Mouse (Mus musculus) neural tube, embryonic 15.5 days (tissue): ENCODE measurements around the gene Ppy. TPM values are rescaled to one million over a fixed set of nuclear protein-coding genes. Genes with fewer than 3 reads are reported as not detected.

ENCODE experiments used
- ATAC-seq: fragments of 200-750 bp; cut with Nextera tagmentation; 2 replicates; pipeline ENCODE4 v1.8.0; 2017; ENCODE audit warnings: mild to moderate bottlenecking, moderate TSS enrichment, moderate library complexity; ENCODE audit not compliant: low FRiP score
- H3K27ac ChIP-seq: fragments of 300-500 bp; sonication (generic); replicated peaks from 2 replicates; pipeline ENCODE4 v1.5.1; 2015; ENCODE audit warnings: mild to moderate bottlenecking, inconsistent platforms
- H3K27me3 ChIP-seq: fragments of 300-500 bp; sonication (generic); replicated peaks from 2 replicates; pipeline ENCODE4 v1.6.1; 2015; ENCODE audit warnings: inconsistent platforms
- H3K36me3 ChIP-seq: fragments of 300-500 bp; sonication (generic); 2 replicates; pipeline ENCODE4 v1.6.1; 2015; ENCODE audit warnings: inconsistent platforms
- H3K4me1 ChIP-seq: fragments of 300-500 bp; sonication (generic); 2 replicates; pipeline ENCODE4 v1.6.1; 2015; ENCODE audit warnings: inconsistent platforms
- H3K4me2 ChIP-seq: fragments of 300-500 bp; sonication (generic); 2 replicates; pipeline ENCODE4 v1.6.1; 2015; ENCODE audit warnings: inconsistent platforms, mild to moderate bottlenecking, moderate library complexity
- H3K4me3 ChIP-seq: fragments of 300-500 bp; sonication (generic); replicated peaks from 2 replicates; pipeline ENCODE4 v1.5.1; 2015; ENCODE audit warnings: mild to moderate bottlenecking, inconsistent platforms
- H3K9ac ChIP-seq: fragments of 300-500 bp; sonication (generic); replicated peaks from 2 replicates; pipeline ENCODE4 v1.6.1; 2015; ENCODE audit warnings: mild to moderate bottlenecking, inconsistent platforms
- H3K9me3 ChIP-seq: fragments of 300-500 bp; sonication (generic); replicated peaks from 2 replicates; pipeline ENCODE4 v1.6.1; 2016; ENCODE audit warnings: inconsistent platforms
- WGBS: fragments of 180-500 bp; shearing (Covaris S2); methylation state at CpG from one replicate; pipeline ENCODE4 v1.1.7; 2015; ENCODE audit warnings: mixed read lengths; 5-methylcytosine and 5-hydroxymethylcytosine counted together
- polyA plus RNA-seq: library from polyadenylated mRNA; unstranded; fragments of >200 nt; fragmentation: Nextera tagmentation; extraction: Ambion mirVana; gene quantifications from 2 replicates; pipeline ENCODE4 v1.2.1, GENCODE M21; 2015

The Ppy gene
- polyA plus RNA-seq, 1 experiment from 2014 or later, result 0.36 TPM

DNA sequence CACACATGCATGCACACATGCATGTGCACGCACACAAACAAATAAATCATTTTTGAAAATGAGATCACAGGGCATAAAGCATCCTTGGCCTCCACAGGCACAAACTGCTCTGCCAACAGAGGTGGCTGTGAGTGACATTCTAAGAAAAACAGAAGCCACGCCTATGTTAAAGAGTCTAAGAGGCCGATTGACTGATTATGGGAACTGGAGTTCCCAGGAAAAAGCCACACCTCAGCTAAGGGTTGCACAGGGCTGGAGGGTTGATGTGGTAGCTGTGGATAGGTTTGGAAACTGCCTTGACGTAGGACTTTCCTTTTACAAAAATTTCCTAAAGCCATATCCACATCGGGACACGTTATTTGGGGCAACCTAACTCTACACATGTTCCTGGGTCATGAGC is 16.3 kb upstream of the Ppy start:
- Histone ChIP-seq H3K4me1 (no peaks in the 10 kb centered on the region), H3K36me3 (no peaks in the 10 kb centered on the region), H3K9ac (no peak overlapping the region), H3K4me2 (no peak overlapping the region), H3K9me3 (no peaks in the 10 kb centered on the region), H3K27ac (no peak overlapping the region), H3K27me3 (peaks cover 3% of the 10 kb centered on the region), H3K4me3 (no peak overlapping the region)
- ATAC-seq, result no peak
- WGBS, result 87% methylated on average over 6 of the region's 6 CpGs

DNA sequence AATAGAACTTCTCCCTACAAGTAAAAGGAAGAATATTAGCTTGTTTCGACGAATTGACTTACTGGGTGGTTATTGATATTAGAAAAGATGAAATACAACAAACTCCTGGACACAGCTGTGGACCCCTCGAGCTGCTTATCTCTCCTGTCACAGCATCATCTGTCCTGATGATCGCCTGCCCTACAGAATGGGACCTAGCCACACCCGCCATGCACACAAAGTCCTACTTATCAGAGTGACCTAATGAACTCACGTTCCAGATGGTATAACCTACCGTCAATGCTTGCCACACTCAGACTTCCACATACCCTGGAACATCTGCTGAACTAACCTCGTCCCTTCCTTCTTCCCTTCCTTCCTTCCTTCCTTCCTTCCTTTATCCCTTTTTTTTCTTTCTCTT is 15.1 kb upstream of the Ppy start:
- 85% methylated on average over 8 of the region's 8 CpGs for WGBS
- H3K27me3 ChIP-seq, result peaks cover 7% of the 10 kb centered on the region
- no peaks in the 10 kb centered on the region for H3K9me3 ChIP-seq
- H3K4me3 ChIP-seq, result no peak overlapping the region
- no peak overlapping the region for H3K27ac ChIP-seq
- ATAC-seq, result no peak
- H3K9ac ChIP-seq, result no peak overlapping the region
- H3K36me3 ChIP-seq, result no peaks in the 10 kb centered on the region
- no peak overlapping the region for H3K4me2 ChIP-seq
- H3K4me1 ChIP-seq, result no peaks in the 10 kb centered on the region

DNA sequence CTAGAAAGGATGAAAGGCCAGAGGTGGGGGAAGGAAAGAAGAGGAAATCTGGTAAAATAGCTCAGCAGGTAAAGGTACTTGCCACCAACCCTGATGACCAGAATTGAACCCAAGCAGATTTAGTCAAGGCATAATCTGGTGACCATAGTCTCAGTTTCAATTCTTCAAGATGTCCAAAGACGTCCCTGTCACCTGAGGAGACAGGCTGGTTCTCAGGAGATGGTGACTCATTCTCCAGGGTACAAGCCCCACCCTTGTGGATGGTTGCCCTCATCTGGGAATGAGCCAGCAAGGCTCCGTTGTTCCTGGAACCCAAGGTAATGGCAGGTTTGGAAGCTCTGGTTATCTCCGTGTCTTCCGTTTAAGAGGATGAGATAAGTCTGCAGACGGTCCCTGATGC is 10.5 kb upstream of the Ppy start:
- WGBS, result 84% methylated on average over 5 of the region's 5 CpGs
- Histone ChIP-seq H3K4me2 (no peak overlapping the region), H3K27ac (no peak overlapping the region), H3K9me3 (no peaks in the 10 kb centered on the region), H3K36me3 (no peaks in the 10 kb centered on the region), H3K4me1 (0 out of 2 replicates have a peak, but pooled peaks cover 3% of the 10 kb centered on the region), H3K27me3 (peaks cover 37% of the 10 kb centered on the region), H3K4me3 (no peak overlapping the region), H3K9ac (no peak overlapping the region)
- no peak for ATAC-seq

DNA sequence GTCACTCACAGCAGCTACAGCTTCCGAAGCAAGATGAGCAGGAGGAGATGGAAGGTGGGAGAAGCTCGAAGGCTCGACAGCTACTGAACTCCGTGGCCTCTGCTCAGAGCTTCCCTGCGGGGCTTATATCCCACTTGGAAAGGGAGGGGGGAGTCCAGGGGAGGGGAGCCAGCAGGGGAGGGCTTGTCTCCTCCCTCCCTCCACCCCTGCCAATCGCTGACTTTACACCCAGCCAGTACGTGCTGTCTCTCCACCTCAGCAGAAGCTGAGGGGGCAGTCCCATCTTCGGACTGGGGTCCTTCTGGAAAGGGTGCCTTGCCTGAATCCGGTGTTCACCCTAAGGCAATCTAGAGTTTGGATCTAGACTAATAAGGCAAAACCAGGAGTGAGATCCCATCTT is 6.6 kb upstream of the Ppy start, which contains the start of gene Pyy:
TSS of gene Pyy (minus strand) at position 101 of the 400 bp plus-strand sequence.
- 12% methylated on average over 9 of the region's 9 CpGs for WGBS
- Histone ChIP-seq H3K9ac (no peak within 1 kb of the TSS), H3K4me3 (no peak within 1 kb of the TSS), H3K27me3 (peaks cover 70% of the 10 kb centered on the region), H3K4me1 (0 out of 2 replicates have a peak, but pooled peaks cover 3% of the 10 kb centered on the region), H3K4me2 (no peak within 1 kb of the TSS), H3K9me3 (no peaks in the 10 kb centered on the region), H3K27ac (no peak within 1 kb of the TSS), H3K36me3 (no peaks in the 10 kb centered on the region)
- no peak for ATAC-seq

DNA sequence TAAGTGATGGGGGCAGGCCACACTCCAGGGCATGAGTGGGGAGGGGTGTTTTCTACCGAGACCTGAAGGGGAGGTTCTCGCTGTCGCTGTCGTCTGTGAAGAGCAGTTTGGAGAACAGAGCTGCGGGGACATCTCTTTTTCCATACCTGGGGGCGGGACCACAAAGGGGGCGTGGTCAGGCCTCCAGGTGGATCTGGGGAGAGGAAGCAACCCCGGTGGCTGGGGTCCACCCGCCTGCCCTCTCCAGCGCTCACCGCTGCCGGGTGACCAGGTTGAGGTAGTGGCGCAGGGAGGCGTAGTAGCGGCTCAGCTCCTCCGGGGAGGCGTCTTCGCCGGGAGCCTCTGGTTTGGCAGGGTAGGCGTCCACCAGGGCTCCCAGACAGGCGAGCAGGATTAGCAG is 5.8 kb upstream of the Ppy start:
- no peak for ATAC-seq
- Histone ChIP-seq H3K4me3 (no peak overlapping the region), H3K9ac (no peak overlapping the region), H3K27me3 (peaks cover 75% of the 10 kb centered on the region), H3K4me2 (no peak overlapping the region), H3K4me1 (0 out of 2 replicates have a peak, but pooled peaks cover 3% of the 10 kb centered on the region), H3K36me3 (no peaks in the 10 kb centered on the region), H3K27ac (no peak overlapping the region), H3K9me3 (no peaks in the 10 kb centered on the region)
- 2% methylated on average over 18 of the region's 21 CpGs for WGBS

- H3K27ac ChIP-seq, result no peak overlapping the region
- no peak overlapping the region for H3K4me3 ChIP-seq
- 20% methylated on average over 17 of the region's 17 CpGs for WGBS
- ATAC-seq, result no peak
- no peaks in the 10 kb centered on the region for H3K36me3 ChIP-seq
- no peak overlapping the region for H3K9ac ChIP-seq
- no peak overlapping the region for H3K4me2 ChIP-seq
- no peaks in the 10 kb centered on the region for H3K9me3 ChIP-seq
- H3K4me1 ChIP-seq, result peaks cover 4% of the 10 kb centered on the region
- H3K27me3 ChIP-seq, result peaks cover 68% of the 10 kb centered on the region
Measured at GRCm38 (mm10) chr11:102102485-102103258, 1.6 kb upstream of the Ppy start.

GRCm38 (mm10) chr11:102096887-102097391 is 4.2 kb downstream of the Ppy start:
- ATAC-seq, result peak; percentile 90
- H3K4me1 ChIP-seq, result peaks cover 16% of the 10 kb centered on the region
- peak overlapping the region; percentile 28 for H3K4me3 ChIP-seq
- WGBS, result 7% methylated on average over 17 of the region's 18 CpGs
- H3K27me3 ChIP-seq, result peaks cover 18% of the 10 kb centered on the region
- H3K9ac ChIP-seq, result 0 out of 2 replicates have a peak overlapping the region, but pooled peaks have one; percentile 30
- H3K36me3 ChIP-seq, result no peaks in the 10 kb centered on the region
- no peak overlapping the region; the same call in 1 of the 2 replicates for H3K27ac ChIP-seq
- H3K9me3 ChIP-seq, result no peaks in the 10 kb centered on the region
- H3K4me2 ChIP-seq, result peak overlapping the region; percentile 58

- peaks cover 16% of the 10 kb centered on the region for H3K4me1 ChIP-seq
- H3K9ac ChIP-seq, result no peak overlapping the region
- no peaks in the 10 kb centered on the region for H3K36me3 ChIP-seq
- H3K27ac ChIP-seq, result no peak overlapping the region; the same call in 1 of the 2 replicates
- no peaks in the 10 kb centered on the region for H3K9me3 ChIP-seq
- peak overlapping the region; percentile 58 for H3K4me2 ChIP-seq
- no peak for ATAC-seq
- peaks cover 14% of the 10 kb centered on the region for H3K27me3 ChIP-seq
- peak overlapping the region; percentile 28; the same call in 1 of the 2 replicates for H3K4me3 ChIP-seq
- 75% methylated on average over 5 of the region's 5 CpGs for WGBS
Measured at GRCm38 (mm10) chr11:102096446-102096845, 4.7 kb downstream of the Ppy start.

- 90% methylated on average over 3 of the region's 3 CpGs for WGBS
- no peak for ATAC-seq
- H3K27ac ChIP-seq, result no peak overlapping the region
- H3K4me1 ChIP-seq, result peaks cover 16% of the 10 kb centered on the region
- no peaks in the 10 kb centered on the region for H3K9me3 ChIP-seq
- no peak overlapping the region for H3K4me3 ChIP-seq
- H3K4me2 ChIP-seq, result no peak overlapping the region
- H3K27me3 ChIP-seq, result 0 out of 2 replicates have a peak, but pooled peaks cover 9% of the 10 kb centered on the region
- H3K36me3 ChIP-seq, result no peaks in the 10 kb centered on the region
- no peak overlapping the region for H3K9ac ChIP-seq
Measured at GRCm38 (mm10) chr11:102095676-102096075, 5.4 kb downstream of the Ppy start.

GRCm38 (mm10) chr11:102089088-102089808 is 11.9 kb downstream of the Ppy start:
- peak overlapping the region; percentile 85 for H3K4me2 ChIP-seq
- no peaks in the 10 kb centered on the region for H3K27me3 ChIP-seq
- peak; percentile 54 for ATAC-seq
- no peaks in the 10 kb centered on the region for H3K9me3 ChIP-seq
- H3K9ac ChIP-seq, result peak overlapping the region; percentile 82
- peaks cover 7% of the 10 kb centered on the region; the same call in 1 of the 2 replicates for H3K36me3 ChIP-seq
- peak overlapping the region; percentile 80 for H3K4me3 ChIP-seq
- peaks cover 26% of the 10 kb centered on the region for H3K4me1 ChIP-seq
- WGBS, result under 1% methylated on average over 20 of the region's 20 CpGs
- peak overlapping the region; percentile 97 for H3K27ac ChIP-seq

- Histone ChIP-seq H3K9ac (peak within 1 kb of the TSS; percentile 82), H3K4me1 (peaks cover 32% of the 10 kb centered on the region), H3K36me3 (peaks cover 7% of the 10 kb centered on the region; the same call in 1 of the 2 replicates), H3K4me3 (peak within 1 kb of the TSS; percentile 80), H3K4me2 (peak within 1 kb of the TSS; percentile 85), H3K9me3 (no peaks in the 10 kb centered on the region), H3K27me3 (no peaks in the 10 kb centered on the region), H3K27ac (peak within 1 kb of the TSS; percentile 97)
- WGBS, result under 1% methylated on average over 49 of the region's 49 CpGs
- peak; percentile 62 for ATAC-seq
Measured at GRCm38 (mm10) chr11:102087931-102088898, 12.9 kb downstream of the Ppy start, which contains the start of gene Mpp2. TSS of gene Mpp2 (minus strand) at chr11:102088515.
